Mouse (Mus musculus) testis, postnatal 14 days (tissue): Measurements from ENCODE around the gene Ppp3ca.

ENCODE experiments used
- DNase-seq: peaks from one replicate; pipeline ENCODE4 v3.0.0; 2021; ENCODE audit warnings: low spot score

The Ppp3ca gene

DNA sequence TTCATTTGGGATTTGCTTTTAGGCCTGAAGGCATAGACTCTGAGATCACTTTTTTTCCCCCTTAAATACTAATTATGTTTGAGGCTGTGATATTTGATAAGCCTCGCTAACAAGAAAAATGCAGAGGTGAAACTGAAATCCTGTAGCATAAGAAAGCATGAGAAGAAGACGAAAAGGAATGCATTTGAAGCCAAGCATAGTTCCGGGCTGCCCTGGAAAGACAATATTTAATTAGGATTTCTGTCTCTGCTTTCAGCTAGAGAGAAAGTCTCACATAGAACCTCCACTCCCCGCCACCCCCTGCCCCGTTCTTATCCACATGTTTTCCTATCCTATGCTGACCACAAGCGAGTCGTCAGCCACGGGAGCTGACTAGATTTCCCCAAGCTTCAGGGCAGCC lies 241.4 kb downstream of the Ppp3ca start:
- no peak for DNase-seq

DNA sequence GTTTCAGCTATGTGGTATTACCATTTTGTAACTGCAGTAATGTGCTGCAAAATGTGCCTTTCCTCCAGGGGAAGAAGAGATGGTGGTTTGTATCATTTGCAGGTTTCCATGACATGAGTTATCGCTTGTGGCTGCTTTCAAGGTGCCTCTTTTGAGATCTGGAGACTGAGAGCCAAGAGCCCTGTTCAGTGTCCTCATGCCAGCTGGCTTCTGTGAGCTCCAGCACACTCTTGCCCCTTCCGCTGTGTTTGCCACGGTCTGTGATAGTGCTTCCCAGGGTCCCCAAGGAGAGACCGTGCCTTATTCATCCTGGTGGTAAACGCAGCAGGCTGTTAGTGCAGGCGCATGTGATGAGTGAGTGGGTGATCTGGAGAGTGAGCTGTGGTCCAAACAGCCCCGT lies 247.2 kb downstream of the Ppp3ca start:
- no peak for DNase-seq

DNA sequence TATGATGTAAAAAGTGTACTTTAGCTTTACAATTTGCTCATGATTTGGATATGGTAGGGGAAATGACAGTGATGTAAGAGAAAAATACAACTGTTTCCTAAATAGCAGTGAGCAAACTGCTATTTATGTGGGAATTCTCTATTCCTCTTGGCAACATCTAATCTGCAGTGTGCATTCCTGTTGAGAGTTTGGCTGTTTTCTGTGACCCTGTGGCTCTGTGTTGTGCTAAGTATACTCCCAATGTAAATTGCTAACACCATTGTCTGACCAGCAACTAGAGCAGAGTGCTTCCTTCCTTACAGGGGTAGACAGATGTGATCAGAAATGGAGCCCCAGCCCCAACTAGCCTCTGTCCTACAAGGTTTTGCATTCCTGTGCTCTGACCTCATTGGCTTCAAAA lies 263.1 kb downstream of the Ppp3ca start:
- no peak for DNase-seq

DNA sequence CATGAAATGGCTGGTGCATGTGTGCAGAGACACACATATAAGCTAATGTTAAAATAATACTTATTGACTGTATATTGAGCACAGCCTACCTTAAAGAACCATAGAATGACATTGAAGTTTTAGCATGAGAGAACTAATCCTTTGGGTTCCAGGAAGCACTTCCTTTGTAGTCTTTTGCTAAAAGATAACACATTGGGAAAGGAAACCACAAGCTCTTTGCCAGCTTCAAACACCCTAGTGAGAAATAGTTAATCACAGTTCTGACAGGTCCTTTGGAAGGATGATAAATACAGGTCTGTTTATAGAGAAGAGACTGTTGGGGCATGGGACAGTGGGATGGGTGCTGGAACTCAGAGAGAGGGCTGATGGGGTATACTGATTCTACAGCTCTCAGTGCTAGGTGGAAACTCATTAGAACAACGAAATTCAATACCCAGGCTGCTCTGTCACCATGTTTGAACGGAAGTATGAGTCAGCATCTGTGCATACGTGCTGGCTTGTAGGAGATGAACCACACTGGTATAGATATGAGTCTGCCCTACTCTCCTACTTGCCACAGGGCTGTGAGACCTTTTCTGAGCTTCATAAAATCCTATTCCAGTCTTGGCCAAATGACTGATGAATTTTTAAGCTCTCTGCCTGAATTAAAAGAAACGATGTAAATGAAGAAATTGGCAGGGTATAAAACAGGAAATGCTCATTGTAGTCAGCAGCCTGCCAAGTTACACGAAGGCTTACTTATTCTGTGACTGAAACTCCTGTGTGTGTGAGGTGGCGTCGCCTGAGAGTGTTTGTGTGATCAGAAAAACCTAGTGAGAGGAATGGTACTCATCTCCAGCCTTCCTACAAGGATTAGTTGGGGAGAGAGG lies 271.0 kb downstream of the Ppp3ca start:
- no peak for DNase-seq

DNA sequence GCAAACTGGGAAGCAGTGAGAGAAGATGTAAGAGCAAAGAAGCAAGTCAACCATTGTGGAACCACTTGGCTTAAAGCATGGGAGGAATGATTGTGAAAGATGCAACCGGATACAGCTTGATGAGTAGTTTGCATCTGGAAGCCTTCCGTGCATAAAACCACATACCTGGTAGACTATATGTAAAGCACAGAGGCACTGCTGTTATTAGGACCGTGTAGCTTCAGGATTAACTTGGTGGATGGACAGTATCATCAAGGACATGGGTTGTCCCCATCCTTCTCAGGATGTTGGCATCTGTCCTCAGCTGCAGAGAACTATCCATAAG lies 271.6 kb downstream of the Ppp3ca start:
- DNase-seq = no peak

DNA sequence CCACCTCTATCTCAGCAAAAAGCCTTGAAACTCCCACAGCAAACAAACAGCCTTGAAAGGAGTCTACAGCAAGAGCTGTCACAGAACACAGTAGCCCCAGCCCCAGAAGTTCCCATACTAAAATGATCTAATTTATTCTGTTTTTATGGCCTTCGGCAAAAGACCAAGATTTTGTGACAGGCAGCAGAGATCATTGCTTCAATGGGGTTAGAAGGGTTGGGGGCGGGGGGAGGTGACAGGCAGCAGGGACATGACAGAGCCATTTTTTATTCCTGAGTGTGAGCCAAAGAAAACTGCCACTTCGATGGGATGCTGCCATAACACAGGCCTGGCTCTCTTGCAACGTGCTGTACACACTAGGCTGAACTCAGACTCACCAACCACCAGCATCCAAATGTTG lies 275.6 kb downstream of the Ppp3ca start:
- DNase-seq = no peak

DNA sequence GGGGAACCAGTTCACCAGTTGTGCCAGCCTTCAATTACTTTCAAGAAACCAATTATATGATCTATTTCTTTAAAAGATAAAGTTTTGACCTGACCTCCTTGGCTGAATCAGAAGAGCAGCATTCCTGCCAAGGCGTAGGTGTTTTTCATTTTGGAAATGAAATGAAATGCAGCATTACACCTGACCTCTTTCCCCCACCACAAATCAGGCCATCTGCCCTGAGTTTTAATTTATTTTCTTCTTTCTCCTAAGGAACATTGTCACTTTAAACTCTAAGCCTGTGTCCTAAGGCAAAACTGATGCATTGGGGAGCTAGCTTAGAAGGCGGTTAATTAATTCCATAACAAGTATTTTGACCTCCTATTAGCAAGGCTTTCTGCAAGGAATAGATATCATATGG lies 276.7 kb downstream of the Ppp3ca start:
- DNase-seq = no peak

DNA sequence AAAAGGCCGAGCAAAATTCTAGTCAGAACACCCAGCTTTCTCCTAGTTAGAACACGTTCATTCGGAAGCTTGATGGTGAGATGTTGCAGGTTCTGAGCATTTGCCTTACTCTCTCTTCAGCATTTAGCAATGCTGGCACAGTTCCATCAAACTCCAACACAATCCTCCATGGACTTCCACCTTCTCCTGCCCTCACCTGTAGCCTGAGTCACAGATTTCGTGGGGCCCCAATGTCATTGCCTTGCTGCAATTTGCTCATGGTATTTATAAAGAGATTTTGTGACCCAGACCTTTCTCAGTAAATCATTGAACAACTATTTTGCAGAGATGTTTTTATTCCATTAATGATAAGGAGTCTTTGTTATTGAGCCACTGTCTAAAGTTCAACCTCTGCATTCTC lies 278.2 kb downstream of the Ppp3ca start:
- DNase-seq = no peak

DNA sequence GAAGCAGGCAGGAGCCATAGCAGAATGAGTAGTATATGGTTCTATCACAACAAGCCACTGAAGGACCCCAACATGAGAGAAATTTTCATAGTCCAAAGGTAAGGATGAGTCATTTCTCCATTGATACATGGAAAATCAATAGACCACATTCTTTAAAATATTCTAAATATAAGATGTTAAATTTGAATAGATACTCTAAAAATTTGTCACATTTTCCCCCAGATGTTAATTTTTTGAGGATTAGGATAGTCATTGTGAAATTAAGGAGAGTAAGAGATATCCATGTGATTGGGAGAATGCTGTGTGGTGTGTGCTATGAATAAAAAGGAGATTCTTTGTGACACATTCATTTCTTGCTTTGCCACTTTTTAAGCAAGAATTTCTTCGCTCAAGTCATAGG lies 281.9 kb downstream of the Ppp3ca start:
- no peak for DNase-seq

DNA sequence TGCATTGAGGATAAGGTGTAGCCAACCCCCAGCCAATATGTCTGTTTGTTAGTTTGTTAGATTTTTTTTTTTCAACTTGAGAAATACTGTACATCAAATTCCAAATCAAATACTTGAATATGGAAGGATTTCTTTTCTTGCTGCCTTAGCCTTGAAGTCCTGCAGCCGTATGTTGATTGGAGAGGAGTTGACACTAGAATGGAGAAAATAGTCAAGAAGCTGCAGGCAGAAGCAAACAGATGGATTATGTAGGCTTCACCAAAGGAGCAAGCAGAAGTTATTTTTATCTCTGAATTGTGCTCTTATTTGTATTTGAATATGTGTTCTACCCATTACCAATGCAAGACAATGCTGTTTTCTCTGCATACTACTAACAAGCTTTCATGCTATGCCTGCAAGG lies 282.9 kb downstream of the Ppp3ca start:
- no peak for DNase-seq

DNA sequence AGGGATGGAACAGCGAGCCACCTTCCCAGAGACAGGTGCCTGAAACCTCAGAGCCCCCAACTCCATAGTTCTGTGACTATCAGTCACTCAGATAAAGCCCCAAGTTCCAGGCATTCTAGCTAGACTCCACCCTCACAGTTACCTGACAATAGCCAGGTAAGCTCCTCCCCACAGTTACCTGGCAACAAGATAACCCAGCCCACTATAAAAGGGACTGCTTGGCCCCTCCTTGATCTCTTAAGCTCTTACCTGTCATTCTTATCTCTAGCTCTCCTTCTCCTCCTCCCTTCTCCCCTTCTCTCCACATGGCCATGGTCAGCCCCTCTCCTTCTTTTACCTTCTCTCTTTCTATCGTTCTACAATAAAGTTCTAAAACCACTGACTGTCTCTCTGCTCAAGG lies 285.1 kb downstream of the Ppp3ca start:
- DNase-seq = no peak

DNA sequence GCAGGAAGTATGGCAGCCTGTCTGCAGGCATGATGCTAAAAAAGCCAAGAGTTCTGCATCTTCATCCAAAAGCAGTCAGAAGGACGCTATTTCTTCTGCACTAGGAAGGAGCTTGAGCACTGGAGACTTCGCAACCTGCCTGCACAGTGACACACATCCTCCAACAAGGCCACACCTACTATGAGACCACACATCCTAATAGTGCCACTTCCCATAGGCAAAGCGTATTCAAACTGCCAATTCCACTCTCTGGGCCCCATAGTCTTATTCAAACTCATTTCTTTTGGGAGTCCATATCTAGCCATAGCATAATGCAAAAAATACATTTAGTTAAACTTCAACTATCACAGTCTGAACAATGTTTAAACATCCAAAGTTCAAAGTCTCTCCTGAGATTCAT lies 290.4 kb downstream of the Ppp3ca start:
- DNase-seq = no peak

DNA sequence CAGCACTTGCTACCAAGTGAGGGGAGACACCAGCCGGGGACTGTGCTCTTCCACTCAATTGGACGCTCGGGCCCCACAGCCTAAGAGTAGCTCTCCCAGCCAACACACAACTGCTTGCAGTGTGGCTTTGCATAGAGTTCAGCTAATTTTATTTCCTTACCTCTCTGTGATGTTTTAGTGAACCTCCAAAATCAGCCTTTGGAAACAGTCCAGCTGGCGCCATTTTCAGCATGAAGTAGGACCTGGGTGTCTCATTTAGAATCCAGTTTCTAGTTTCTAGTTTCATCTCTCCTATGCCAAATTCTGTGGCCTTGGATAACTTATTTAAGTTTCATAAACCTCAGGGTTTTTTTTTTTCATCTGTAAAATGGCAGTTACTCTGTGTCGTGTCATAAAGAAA lies 296.9 kb downstream of the Ppp3ca start:
- DNase-seq = no peak

DNA sequence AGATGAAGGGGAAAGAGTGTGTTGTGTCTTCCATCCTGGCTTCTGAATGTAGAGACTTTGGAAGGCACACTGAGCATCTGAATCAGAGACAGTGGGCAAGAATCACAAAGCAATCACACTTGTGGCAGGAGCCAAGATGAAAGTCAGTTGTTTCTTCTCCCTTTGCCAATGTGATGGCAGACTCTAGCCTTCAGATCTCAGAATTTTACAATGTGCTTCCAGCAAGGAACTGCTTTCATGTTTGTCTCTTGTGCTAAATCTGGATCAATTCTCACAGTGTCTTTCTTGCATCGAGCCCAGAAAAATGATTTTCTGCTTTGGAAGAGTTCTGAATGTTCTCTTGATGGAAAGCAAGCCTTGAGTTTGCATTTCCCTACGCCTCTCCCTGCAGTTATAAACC lies 297.6 kb downstream of the Ppp3ca start:
- DNase-seq = no peak

DNA sequence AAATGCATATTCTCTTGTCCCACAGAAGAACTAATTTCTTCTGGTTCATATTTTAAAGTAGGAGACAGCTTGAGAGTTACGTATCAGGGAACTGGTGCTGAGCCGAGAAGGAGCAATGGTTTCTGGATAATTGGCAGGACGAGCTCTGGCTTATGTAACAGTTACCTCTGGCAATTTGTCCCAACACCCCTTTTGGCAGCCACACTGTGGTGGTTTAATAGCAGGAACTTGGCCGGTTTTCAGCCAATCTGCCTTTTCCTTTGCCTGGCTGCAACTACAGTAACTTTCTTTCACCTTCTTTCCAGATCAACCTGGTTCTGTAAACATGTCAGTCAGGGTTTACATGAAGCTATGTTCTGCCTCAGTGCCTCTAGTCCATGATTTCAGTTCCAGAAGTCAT lies 299.9 kb downstream of the Ppp3ca start:
- no peak for DNase-seq

DNA sequence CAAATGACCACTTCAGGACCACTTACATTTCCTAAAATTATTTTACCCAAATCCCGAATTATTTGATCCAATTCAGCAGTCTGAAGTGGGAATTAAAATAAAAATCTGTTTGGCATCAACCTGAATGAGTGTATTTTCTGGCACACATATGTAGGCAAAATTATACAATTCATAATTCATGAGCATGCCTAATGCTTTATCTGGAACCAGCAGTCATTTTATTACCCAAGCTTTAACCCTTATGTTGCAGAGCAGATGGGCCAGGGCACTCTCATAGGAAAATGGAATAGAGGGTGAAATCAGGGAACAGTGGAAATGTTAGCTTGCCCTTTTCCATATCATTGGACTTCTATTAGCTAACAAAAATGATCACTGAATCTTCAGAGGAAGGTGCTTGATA lies 307.9 kb downstream of the Ppp3ca start:
- no peak for DNase-seq

DNA sequence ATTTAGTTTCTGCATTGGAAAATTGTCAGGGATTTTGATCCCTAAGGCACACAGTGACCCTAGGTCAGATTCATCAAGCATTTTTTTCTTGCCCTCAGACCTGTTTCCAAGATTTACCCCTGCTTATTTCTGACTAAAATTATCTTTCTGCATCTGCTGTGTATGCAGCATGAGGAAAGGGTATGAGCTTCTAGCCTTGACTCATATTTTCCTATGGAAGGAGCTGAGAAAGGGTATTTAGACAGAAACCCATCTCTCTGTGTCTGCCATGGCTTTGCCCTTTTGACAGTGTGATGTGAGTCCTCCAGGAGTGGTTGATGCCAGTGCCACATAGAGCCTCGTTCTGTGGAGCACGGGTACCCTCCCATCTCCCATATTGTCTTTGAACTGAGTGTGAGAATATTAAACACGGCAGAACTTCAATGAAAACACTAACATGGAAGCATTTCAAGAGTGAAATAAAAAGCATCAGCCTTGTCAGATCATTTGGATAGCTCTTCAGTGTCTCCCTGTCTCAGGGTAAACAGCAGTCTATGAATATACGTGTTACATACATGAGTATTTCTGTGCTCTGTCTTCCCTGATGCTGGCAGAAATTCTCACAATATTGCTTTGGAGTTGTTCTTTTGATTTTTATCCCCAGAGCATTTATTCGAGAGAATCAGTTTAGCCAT lies 311.1 kb downstream of the Ppp3ca start:
- no peak for DNase-seq

DNA sequence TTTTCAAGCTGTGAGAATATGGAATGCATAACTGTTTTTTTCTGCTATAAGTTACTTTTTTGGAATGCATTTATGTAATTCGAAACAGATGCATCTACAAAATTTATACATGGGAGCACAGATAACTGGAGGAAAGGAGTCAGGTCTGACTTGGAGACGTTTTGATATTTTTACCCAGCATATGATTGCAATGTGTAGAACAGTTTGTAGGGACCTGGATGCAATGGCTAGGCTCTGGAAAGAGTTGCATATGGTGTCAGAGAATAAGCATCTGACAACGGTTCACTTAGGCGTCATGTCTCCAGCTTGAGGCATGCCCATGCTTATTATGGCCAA lies 311.6 kb downstream of the Ppp3ca start:
- DNase-seq = no peak

DNA sequence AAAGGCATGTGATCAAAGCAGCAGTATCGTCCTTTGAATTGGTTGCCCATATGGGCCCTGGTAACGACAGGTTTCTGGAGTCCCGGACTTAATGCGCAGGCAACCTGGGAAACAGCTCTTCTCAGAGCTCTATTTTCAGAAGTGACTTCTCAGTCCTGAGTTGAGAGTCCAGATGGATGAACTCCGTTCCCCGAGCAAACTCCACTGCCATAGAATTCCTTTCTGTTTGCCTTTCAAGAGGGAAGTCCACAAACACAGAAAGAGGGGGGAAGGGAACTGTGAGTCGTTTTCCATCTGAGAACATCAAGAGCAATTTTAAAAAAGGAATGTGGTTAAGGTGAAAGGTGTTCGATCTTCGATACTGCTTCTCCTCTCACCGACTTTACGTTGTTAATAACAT lies 312.1 kb downstream of the Ppp3ca start:
- no peak for DNase-seq

DNA sequence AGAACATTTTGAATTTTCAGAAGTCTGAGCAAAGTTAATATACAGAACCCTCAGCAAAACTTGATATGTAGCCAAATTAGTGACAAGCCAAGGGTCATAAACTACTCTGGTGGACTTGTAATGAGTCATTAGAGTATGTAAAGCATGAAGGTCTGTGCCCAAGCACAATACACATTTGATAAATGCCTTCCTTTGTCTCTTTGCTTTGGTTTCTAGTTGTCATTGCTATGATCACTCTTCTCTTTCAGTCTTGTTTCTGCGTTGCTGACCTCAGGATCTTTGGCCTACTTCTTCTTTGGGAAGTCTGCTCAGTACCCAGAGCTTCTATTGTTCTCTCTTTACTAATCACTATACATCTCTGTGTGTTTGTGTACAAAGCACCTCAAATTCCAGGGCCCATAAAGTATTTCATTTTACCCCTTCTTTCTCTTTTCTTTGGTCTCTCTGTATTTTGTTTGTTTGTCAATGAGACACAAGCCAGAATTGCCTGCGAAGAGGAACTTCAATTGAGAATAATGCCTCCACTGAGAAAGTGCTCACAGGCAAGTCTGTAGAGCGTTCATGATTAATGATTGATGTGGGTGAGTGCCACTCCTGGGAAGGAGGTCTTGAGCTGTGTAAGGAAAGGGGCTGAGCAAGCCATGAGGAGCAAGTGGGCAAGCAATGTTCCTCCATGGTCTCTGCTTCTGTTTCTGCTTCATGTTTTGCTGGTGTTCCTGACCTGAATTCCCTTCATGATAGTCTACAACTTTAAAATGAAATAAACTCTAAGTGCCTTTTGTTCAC lies 316.4 kb downstream of the Ppp3ca start:
- DNase-seq = no peak
